Mouse (Mus musculus) heart, embryonic 14.5 days (tissue): ENCODE results near the gene Klhdc3. TPM values are rescaled to one million over a fixed set of nuclear protein-coding genes. Genes with fewer than 3 reads are reported as not detected.

Experiments
- ATAC-seq: fragments of 200-750 bp; cut with Nextera tagmentation; 2 replicates; pipeline ENCODE4 v1.8.0; 2017; ENCODE audit warnings: low read depth, moderate TSS enrichment; ENCODE audit not compliant: insufficient number of reproducible peaks, insufficient read depth, low FRiP score
- H3K27ac ChIP-seq, 2 experiments: fragments of 200-500 bp in 1 of 2; fragments of 300-500 bp in 1 of 2; sonication (generic) in 1 of 2; replicated peaks in 1 of 2; 2 replicates each; pipeline ENCODE4 v1.5.1; 2012 to 2014; ENCODE audit warnings: low read depth in 2 of 2, low read length in 2 of 2, control low read depth in 1 of 2, mild to moderate bottlenecking in 1 of 2, mixed read lengths in 1 of 2; ENCODE audit not compliant: control insufficient read depth in 1 of 2, insufficient read depth in 1 of 2
- H3K27me3 ChIP-seq: fragments of 300-500 bp; sonication (generic); 2 replicates; pipeline ENCODE4 v1.6.1; 2014; ENCODE audit warnings: mild to moderate bottlenecking, low read length, control low read depth; ENCODE audit not compliant: control insufficient read depth, insufficient read depth
- H3K36me3 ChIP-seq: fragments of 300-500 bp; sonication (generic); 2 replicates; pipeline ENCODE4 v1.6.1; 2014; ENCODE audit warnings: mild to moderate bottlenecking, control low read depth, low read length, mixed read lengths; ENCODE audit not compliant: control insufficient read depth, insufficient read depth
- H3K4me1 ChIP-seq, 2 experiments: fragments of 200-500 bp in 1 of 2; fragments of 300-500 bp in 1 of 2; sonication (generic) in 1 of 2; 2 replicates each; pipeline ENCODE4 v1.6.1; 2012 to 2014; ENCODE audit warnings: low read length in 2 of 2, control low read depth in 1 of 2, mixed read lengths in 1 of 2; ENCODE audit not compliant: control insufficient read depth in 2 of 2, insufficient read depth in 2 of 2
- H3K4me2 ChIP-seq: fragments of 300-500 bp; sonication (generic); 2 replicates; pipeline ENCODE4 v1.6.1; 2014; ENCODE audit warnings: mild to moderate bottlenecking, low read length
- H3K4me3 ChIP-seq, 2 experiments: fragments of 200-500 bp in 1 of 2; fragments of 300-500 bp in 1 of 2; sonication (generic) in 1 of 2; 2 replicates each; pipeline ENCODE4 v1.5.1; 2012 to 2014; ENCODE audit warnings: low read length in 2 of 2, mild to moderate bottlenecking in 2 of 2, control low read depth in 1 of 2, low read depth in 1 of 2, moderate library complexity in 1 of 2; ENCODE audit not compliant: control insufficient read depth in 1 of 2, insufficient read depth in 1 of 2
- H3K9ac ChIP-seq: fragments of 300-500 bp; sonication (generic); 2 replicates; pipeline ENCODE4 v1.6.1; 2014; ENCODE audit warnings: mild to moderate bottlenecking, low read length
- H3K9me3 ChIP-seq: fragments of 300-500 bp; sonication (generic); 2 replicates; pipeline ENCODE4 v1.6.1; 2016; ENCODE audit warnings: low read length, control low read depth; ENCODE audit not compliant: control insufficient read depth
- WGBS: fragments of 180-500 bp; shearing (Covaris S2); extraction: QIAGEN DNeasy Blood & Tissue Kit; methylation state at CpG from one replicate; pipeline ENCODE4 v1.1.7; 2014; 5-methylcytosine and 5-hydroxymethylcytosine counted together
- polyA plus RNA-seq: library from polyadenylated mRNA; unstranded; fragments of >200 nt; fragmentation: Nextera tagmentation; extraction: Ambion mirVana; gene quantifications from 2 replicates; pipeline ENCODE4 v1.2.1, GENCODE M21; 2014

The Klhdc3 gene
- polyA plus RNA-seq, 1 experiment from 2014 or later, result 145 TPM

DNA sequence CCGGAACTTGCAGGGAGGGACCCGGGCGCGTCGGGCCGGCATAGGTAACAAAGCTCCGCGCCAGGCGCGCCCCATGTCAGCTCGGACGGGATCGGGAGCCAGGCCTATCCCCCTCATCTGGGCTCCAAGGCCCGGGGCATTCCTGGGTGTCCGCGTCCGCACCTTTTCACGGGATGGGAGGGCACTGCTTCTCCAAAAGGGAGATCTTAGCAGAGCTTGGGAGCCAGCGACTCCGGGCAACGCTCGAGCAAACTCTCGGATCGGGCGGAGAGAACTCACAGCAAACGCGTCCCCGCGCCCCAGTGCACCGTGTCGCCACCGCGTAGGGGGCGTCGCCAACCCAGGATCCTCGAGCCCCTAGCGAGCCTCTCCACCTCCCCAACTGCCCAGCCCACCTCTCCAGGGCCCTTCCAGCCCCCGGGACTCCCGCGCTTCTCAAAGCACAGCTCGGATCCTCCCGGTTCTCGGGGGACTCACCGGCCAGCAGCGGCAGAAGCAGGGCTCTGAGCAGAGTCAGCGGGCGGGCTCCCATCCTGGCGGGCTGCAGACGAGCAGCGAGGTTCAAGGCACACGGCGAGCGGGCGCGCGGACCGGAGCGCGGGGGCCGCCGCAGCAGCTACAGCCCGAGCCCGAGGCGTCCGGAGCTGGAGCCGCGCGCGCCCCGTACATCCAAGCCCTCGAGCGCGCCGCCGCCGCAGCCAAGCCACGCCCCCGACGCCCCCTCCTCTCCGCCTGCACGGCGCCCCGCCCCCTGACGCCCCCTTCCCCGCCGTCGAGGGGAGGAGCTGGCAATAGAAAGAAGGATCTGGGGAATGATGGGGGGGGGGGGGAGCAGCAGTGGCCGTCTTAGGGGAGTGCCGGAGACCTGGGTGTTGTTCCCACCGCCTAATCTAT lies 51.7 kb downstream of the Klhdc3 start, which contains the start of gene Ptk7:
Gene Ptk7, minus strand, starts transcription at position 714 of the 894 bp plus-strand sequence.
- peak within 1 kb of the TSS; percentile 67 to 98 for H3K4me3 ChIP-seq
- peak within 1 kb of the TSS; percentile 97 for H3K27ac ChIP-seq
- WGBS, result under 1% methylated on average over 84 of the region's 90 CpGs
- peak within 1 kb of the TSS; percentile 85 for H3K4me2 ChIP-seq
- no peaks in the 10 kb centered on the region for H3K27me3 ChIP-seq
- H3K36me3 ChIP-seq, result peaks cover 30% of the 10 kb centered on the region
- peak; percentile 57; the same call in 1 of the 2 replicates for ATAC-seq
- H3K4me1 ChIP-seq, result peaks cover 31 to 44% of the 10 kb centered on the region in 2 experiments
- peak within 1 kb of the TSS; percentile 99 for H3K9ac ChIP-seq
- H3K9me3 ChIP-seq, result no peaks in the 10 kb centered on the region

DNA sequence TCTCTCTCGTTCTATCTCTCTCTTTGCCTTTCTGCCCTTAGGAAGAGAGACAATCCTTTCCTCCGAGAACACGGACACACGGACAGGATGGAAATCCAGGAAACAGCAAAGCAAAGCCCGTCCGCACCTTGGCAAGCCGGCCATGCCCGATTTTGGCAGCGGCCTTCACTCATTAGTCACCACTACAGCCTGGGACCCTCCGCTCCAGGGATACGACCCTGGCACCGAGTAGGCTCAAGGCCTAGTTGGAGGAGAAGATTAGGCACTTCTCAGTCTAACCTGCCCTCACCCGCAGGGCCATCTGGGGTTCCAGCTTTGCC lies 52.3 kb downstream of the Klhdc3 start:
- H3K4me3 ChIP-seq, result peak overlapping the region; percentile 67 to 98
- peak overlapping the region; percentile 85 for H3K4me2 ChIP-seq
- no peaks in the 10 kb centered on the region for H3K27me3 ChIP-seq
- WGBS, result 1% methylated on average over 13 of the region's 13 CpGs
- ATAC-seq, result no peak; the same call in 1 of the 2 replicates
- H3K27ac ChIP-seq, result peak overlapping the region; percentile 88 to 97
- peak overlapping the region; percentile 99 for H3K9ac ChIP-seq
- peaks cover 25% of the 10 kb centered on the region for H3K36me3 ChIP-seq
- no peaks in the 10 kb centered on the region for H3K9me3 ChIP-seq
- H3K4me1 ChIP-seq, result peaks cover 36 to 50% of the 10 kb centered on the region in 2 experiments

DNA sequence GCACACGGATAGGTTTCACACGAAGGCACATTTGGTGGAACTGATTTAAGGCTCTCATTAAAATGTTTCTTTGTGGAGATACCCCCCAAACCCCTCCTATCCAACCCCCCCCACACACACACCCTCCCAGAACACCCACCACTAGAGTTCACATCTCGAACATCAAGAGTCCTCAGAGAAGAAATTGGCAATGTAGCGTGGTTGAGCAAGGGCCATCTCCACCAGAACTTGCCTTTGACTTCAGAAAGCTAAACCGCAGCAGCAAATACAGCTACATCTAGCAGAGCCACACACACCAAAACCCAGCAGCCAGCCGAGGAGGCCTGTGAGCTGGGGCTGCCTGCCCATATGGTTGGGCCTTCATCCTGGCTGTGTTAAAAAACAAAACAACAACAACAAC lies 53.3 kb downstream of the Klhdc3 start:
- Histone ChIP-seq H3K9me3 (no peaks in the 10 kb centered on the region), H3K36me3 (peaks cover 15% of the 10 kb centered on the region), H3K4me3 (peak overlapping the region; percentile 67 to 98; a peak in 3 of 4 replicates), H3K27ac (no peak overlapping the region; a peak in 1 of 4 replicates), H3K27me3 (no peaks in the 10 kb centered on the region), H3K9ac (peak overlapping the region; percentile 99), H3K4me2 (peak overlapping the region; percentile 85), H3K4me1 (peaks cover 45 to 60% of the 10 kb centered on the region in 2 experiments)
- 51% methylated on average over 6 of the region's 6 CpGs for WGBS
- ATAC-seq, result no peak

DNA sequence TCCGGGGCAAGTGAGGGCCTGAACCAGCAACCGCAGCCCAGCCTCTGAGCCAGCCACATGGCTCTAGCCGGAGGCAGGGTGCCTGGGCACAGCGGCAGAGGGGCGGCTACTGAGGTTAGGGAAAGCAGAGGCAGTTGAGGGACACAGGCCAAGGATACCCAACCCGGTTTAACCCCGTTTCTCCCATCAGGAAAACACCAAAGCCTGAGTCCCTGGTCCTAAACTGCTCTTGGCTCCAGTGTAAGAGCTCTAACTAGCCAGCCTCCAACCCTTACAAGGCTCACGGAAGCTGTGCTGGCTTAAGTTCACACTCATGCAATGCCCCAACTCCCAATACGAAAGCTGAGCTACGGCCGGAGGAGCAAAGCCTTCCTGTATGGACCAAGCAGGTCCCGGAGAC lies 56.1 kb downstream of the Klhdc3 start:
- H3K4me2 ChIP-seq, result peak overlapping the region; percentile 60
- peaks cover 59 to 77% of the 10 kb centered on the region in 2 experiments for H3K4me1 ChIP-seq
- WGBS, result 52% methylated on average over 12 of the region's 12 CpGs
- peak overlapping the region; percentile 81 to 90 for H3K27ac ChIP-seq
- ATAC-seq, result no peak
- no peaks in the 10 kb centered on the region for H3K27me3 ChIP-seq
- H3K9me3 ChIP-seq, result no peaks in the 10 kb centered on the region
- H3K4me3 ChIP-seq, result peak overlapping the region in 1 of 2 experiments; percentile 6; a peak in 2 of 4 replicates
- H3K9ac ChIP-seq, result peak overlapping the region; percentile 57
- H3K36me3 ChIP-seq, result no peaks in the 10 kb centered on the region

Other genes with a start within 250 kb of the Klhdc3 start
- gene Slc22a7, start 242.5 kb downstream of the Klhdc3 start, polyA plus RNA-seq, result not detected in 2 replicates
- 0.16 and 0.18 TPM in 2 replicates for gene Ttbk1, start 193.2 kb downstream of the Klhdc3 start, polyA plus RNA-seq
- 25.8 and 26.4 TPM in 2 replicates for gene Dnph1, start 184.2 kb downstream of the Klhdc3 start, polyA plus RNA-seq
- gene Cul9, start 134.5 kb downstream of the Klhdc3 start, polyA plus RNA-seq, result 4.6 and 5.1 TPM in 2 replicates
- 15.6 and 17.8 TPM in 2 replicates for gene Srf, start 124.7 kb downstream of the Klhdc3 start, polyA plus RNA-seq
- 12.8 and 21.3 TPM in 2 replicates for gene Ptk7, start 51.4 kb downstream of the Klhdc3 start, polyA plus RNA-seq
- gene Klc4, start 34.9 kb downstream of the Klhdc3 start, polyA plus RNA-seq, result 20.3 and 21.4 TPM in 2 replicates
- gene Mrpl2, start 34.7 kb downstream of the Klhdc3 start, polyA plus RNA-seq, result 116 and 122 TPM in 2 replicates
- 31.3 and 34.3 TPM in 2 replicates for gene Cul7, start 30.6 kb downstream of the Klhdc3 start, polyA plus RNA-seq
- 33.9 and 36.9 TPM in 2 replicates for gene Rrp36, start 6.6 kb downstream of the Klhdc3 start, polyA plus RNA-seq
- 125 and 129 TPM in 2 replicates for gene Mea1, start 2.1 kb downstream of the Klhdc3 start, polyA plus RNA-seq
- gene Ppp2r5d, start 24.2 kb upstream of the Klhdc3 start, polyA plus RNA-seq, result 42.7 and 46.3 TPM in 2 replicates
- gene Pex6, start 30.5 kb upstream of the Klhdc3 start, polyA plus RNA-seq, result 10.4 and 10.5 TPM in 2 replicates
- 1.6 TPM in 2 replicates for gene Gnmt, start 48.3 kb upstream of the Klhdc3 start, polyA plus RNA-seq
- 41.6 and 43.7 TPM in 2 replicates for gene Cnpy3, start 71.3 kb upstream of the Klhdc3 start, polyA plus RNA-seq
- 0.15 TPM in 1 of 2 replicates, not detected in the other for gene Ptcra, start 82.8 kb upstream of the Klhdc3 start, polyA plus RNA-seq
- 59.3 and 67.8 TPM in 2 replicates for gene 2310039H08Rik, start 91.7 kb upstream of the Klhdc3 start, polyA plus RNA-seq
- gene Rpl7l1, start 101.8 kb upstream of the Klhdc3 start, polyA plus RNA-seq, result 84.6 and 86.7 TPM in 2 replicates
- gene Bicral, start 177.6 kb upstream of the Klhdc3 start, polyA plus RNA-seq, result 6.4 and 7.4 TPM in 2 replicates
- 53.1 and 54.7 TPM in 2 replicates for gene Tbcc, start 209.8 kb upstream of the Klhdc3 start, polyA plus RNA-seq
- not detected in 2 replicates for gene Prph2, start 229.5 kb upstream of the Klhdc3 start, polyA plus RNA-seq